Mouse (Mus musculus): ENCODE data around the gene Eaf2.

DNA sequence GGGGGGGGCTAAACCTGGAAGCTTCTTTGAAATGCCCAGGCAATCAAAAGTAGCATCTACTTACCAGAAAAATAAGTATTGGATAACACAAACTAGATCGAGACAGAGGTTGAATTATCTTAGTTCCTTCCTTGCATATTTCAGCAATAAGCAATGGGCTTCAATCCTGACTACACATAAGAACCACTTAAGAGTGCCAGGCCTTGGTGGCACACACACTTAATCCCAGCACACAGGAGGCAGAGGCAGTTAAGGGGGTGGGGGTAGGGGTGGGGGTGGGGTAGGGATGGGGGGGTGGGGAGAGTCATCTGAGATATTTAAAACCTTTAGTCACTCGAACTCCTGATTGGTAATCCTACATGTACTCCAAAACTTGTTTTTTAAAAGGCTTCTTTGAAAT is 103.6 kb downstream of the Eaf2 start:
- no peak for TF ChIP-seq CTCF (IDR thresholded peaks at IDR 0.05; ENCODE audit: low read depth)
- TF ChIP-seq EP300 (optimal IDR thresholded peaks at IDR 0.05) = no peak
